Comparison of ENCODE assay signal across 8 mouse cellular contexts in the genomic region with DNA sequence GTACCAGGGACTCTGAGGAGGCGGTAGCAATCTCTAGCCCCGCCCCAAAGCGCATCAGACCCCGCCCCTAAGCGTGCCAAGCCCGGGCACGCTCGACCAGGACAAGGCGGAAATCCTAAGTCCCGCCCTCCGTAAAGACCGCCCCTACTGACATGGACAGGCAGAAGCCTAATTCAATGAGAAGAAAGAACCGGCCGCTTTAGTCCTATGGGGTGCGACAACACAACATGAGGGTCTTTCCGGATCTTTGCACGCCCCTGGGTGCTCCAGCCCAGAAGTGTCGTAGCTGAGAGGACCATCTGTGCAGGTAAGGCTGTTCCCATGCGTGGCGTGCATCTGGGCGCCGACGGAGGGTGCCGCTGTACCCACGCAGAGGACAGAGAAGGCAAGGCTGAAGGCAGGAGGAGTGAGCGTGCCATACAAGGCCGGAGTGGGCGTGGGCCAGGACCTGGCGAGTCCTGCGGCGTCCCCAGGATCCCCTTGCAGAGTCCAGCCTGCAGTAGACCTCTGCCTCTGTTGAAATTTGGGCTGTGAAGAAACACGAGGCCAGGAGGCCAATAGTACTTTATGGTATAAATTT. TPM values are rescaled to one million over a fixed set of nuclear protein-coding genes. Genes with fewer than 3 reads are reported as not detected.
DNase-seq lines count a peak whose midpoint lies in the region; ATAC-seq lines count a peak whose summit lies in the region.

A gene (plus strand): TSS at position 156 of the 580 bp plus-strand sequence.

- H3K9ac ChIP-seq in heart, embryonic 13.5 days: peak within 1 kb of the TSS; percentile 83
- peak within 1 kb of the TSS; percentile 68 for H3K9ac ChIP-seq in liver, embryonic 12.5 days
- H3K9ac ChIP-seq in stomach, embryonic 15.5 days: peak within 1 kb of the TSS; percentile 18

- H3K27me3 ChIP-seq in heart, embryonic 13.5 days (replicated peaks): no peaks in the 10 kb centered on the region
- no peaks in the 10 kb centered on the region for H3K27me3 ChIP-seq in liver, embryonic 12.5 days (replicated peaks)
- no peaks in the 10 kb centered on the region for H3K27me3 ChIP-seq in stomach, embryonic 15.5 days (replicated peaks)

- peak within 1 kb of the TSS; percentile 74 for H3K4me2 ChIP-seq in heart, embryonic 13.5 days
- H3K4me2 ChIP-seq in liver, embryonic 12.5 days: peak within 1 kb of the TSS; percentile 77
- H3K4me2 ChIP-seq in stomach, embryonic 15.5 days: peak within 1 kb of the TSS; percentile 71

- DNase-seq in CD4-positive helper T cell, adult 2 months (ENCODE audit: low read depth, low spot score): peak; percentile 94
- peak; percentile 90 for DNase-seq in brain, embryonic 18.5 days (ENCODE audit: low read depth, low spot score)
- peak; percentile 99 for DNase-seq in kidney, postnatal 10 days
- DNase-seq in natural killer cell, adult 2 months (ENCODE audit: low spot score in 2 of 2): peak; percentile 94 to 95

- H3K27ac ChIP-seq in heart, embryonic 13.5 days (replicated peaks): peak within 1 kb of the TSS; percentile 82
- H3K27ac ChIP-seq in liver, embryonic 12.5 days: peak within 1 kb of the TSS; percentile 71
- H3K27ac ChIP-seq in stomach, embryonic 15.5 days: peak within 1 kb of the TSS; percentile 72

- peak; percentile 95 for ATAC-seq in erythroid progenitor cell, adult 5-6 weeks (replicated peaks; ENCODE audit: low FRiP score, poor library complexity, severe bottlenecking)
- ATAC-seq in heart, embryonic 13.5 days (ENCODE audit: extremely low read depth, insufficient number of reproducible peaks, low FRiP score, low TSS enrichment): peak; percentile 98
- ATAC-seq in liver, embryonic 12.5 days: peak; percentile 96
- peak; percentile 98 for ATAC-seq in stomach, embryonic 15.5 days (ENCODE audit: insufficient read depth, low FRiP score, low read depth)

- H3K4me1 ChIP-seq in heart, embryonic 13.5 days: peaks cover 29% of the 10 kb centered on the region
- peaks cover 60% of the 10 kb centered on the region for H3K4me1 ChIP-seq in liver, embryonic 12.5 days
- H3K4me1 ChIP-seq in stomach, embryonic 15.5 days: peaks cover 10% of the 10 kb centered on the region

- H3K9me3 ChIP-seq in heart, embryonic 13.5 days: no peaks in the 10 kb centered on the region
- H3K9me3 ChIP-seq in liver, embryonic 12.5 days (replicated peaks): no peaks in the 10 kb centered on the region
- H3K9me3 ChIP-seq in stomach, embryonic 15.5 days: no peaks in the 10 kb centered on the region

- under 1% methylated on average over 32 of the region's 32 CpGs for WGBS in heart, embryonic 13.5 days
- WGBS in liver, embryonic 12.5 days (ENCODE audit: insufficient replicate concordance): under 1% methylated on average over 32 of the region's 32 CpGs
- WGBS in stomach, embryonic 15.5 days: under 1% methylated on average over 32 of the region's 32 CpGs

- no peaks in the 10 kb centered on the region for H3K36me3 ChIP-seq in heart, embryonic 13.5 days
- H3K36me3 ChIP-seq in liver, embryonic 12.5 days: no peaks in the 10 kb centered on the region
- H3K36me3 ChIP-seq in stomach, embryonic 15.5 days: no peaks in the 10 kb centered on the region

- H3K4me3 ChIP-seq in heart, embryonic 13.5 days: peak within 1 kb of the TSS; percentile 73
- H3K4me3 ChIP-seq in liver, embryonic 12.5 days: peak within 1 kb of the TSS; percentile 69
- peak within 1 kb of the TSS; percentile 87 for H3K4me3 ChIP-seq in stomach, embryonic 15.5 days (replicated peaks)

RNA-seq across cellular contexts. Expression of the gene that starts here (rescaled TPM):
- 1.8 and 3.8 TPM in 2 replicates for total RNA-seq in erythroid progenitor cell, adult 5-6 weeks (2015; ENCODE audit: low replicate concordance)
- 3.0 and 5.3 TPM in 2 replicates for total RNA-seq in erythroid progenitor cell, adult 5-6 weeks (2017; ENCODE audit: low replicate concordance)
- polyA plus RNA-seq in heart, embryonic 13.5 days (2015; fragmentation: Nextera tagmentation; extraction: Ambion mirVana): 23.3 TPM in 2 replicates
- polyA plus RNA-seq in liver, embryonic 12.5 days (2016; fragmentation: Nextera tagmentation; extraction: Ambion mirVana): 16.9 and 18.7 TPM in 2 replicates
- polyA plus RNA-seq in stomach, embryonic 15.5 days (2015; fragmentation: Nextera tagmentation; extraction: Ambion mirVana): 31.5 and 34.5 TPM in 2 replicates

Comparison
In these comparisons a context has a peak if more than half of its experiments do, and no peak if none do; other contexts are left out.
1. Peak in every context shown above with its lines: DNase-seq, ATAC-seq, H3K4me3 ChIP-seq and H3K27ac ChIP-seq.
2. H3K9ac ChIP-seq: peak in every context shown above with its lines; median percentile 83 in heart, embryonic 13.5 days; 68 in liver, embryonic 12.5 days; 18 in stomach, embryonic 15.5 days.